Mouse (Mus musculus): Measurements from ENCODE around the gene Cyp39a1. TPM values are rescaled to one million over a fixed set of nuclear protein-coding genes. Genes with fewer than 3 reads are reported as not detected.

Gene Cyp39a1
- 29.1 and 31.3 TPM in 2 replicates for polyA plus RNA-seq (2016; fragmentation: Nextera tagmentation; extraction: Ambion mirVana)

- Histone ChIP-seq H3K4me2 (replicated peaks) (peak within 1 kb of the TSS; percentile 70), H3K27me3 (no peaks in the 10 kb centered on the region), H3K4me1 (peaks cover 21% of the 10 kb centered on the region), H3K9me3 (no peaks in the 10 kb centered on the region), H3K9ac (peak within 1 kb of the TSS; percentile 74), H3K27ac (peak within 1 kb of the TSS; percentile 67; the same call in 1 of the 2 replicates), H3K4me3 (peak within 1 kb of the TSS; percentile 82), H3K36me3 (peaks cover 10% of the 10 kb centered on the region)
- no peak; the same call in 1 of the 2 replicates for ATAC-seq (ENCODE audit: insufficient number of reproducible peaks, insufficient read depth, low FRiP score, low TSS enrichment)
- under 1% methylated on average over 17 of the region's 17 CpGs for WGBS
These were observed at the start of gene Cyp39a1 for GRCm38 (mm10) chr17:43667290-43667843. Cyp39a1 (plus strand) TSS chr17:43667425.

GRCm38 (mm10) chr17:43619156-43619555, 48.1 kb upstream of the Cyp39a1 start:
- H3K4me3 ChIP-seq, result no peak overlapping the region
- H3K27ac ChIP-seq, result no peak overlapping the region
- H3K36me3 ChIP-seq, result no peaks in the 10 kb centered on the region
- H3K9ac ChIP-seq, result no peak overlapping the region
- H3K4me2 ChIP-seq (replicated peaks), result no peak overlapping the region
- 83% methylated on average over 9 of the region's 9 CpGs for WGBS
- H3K9me3 ChIP-seq, result no peaks in the 10 kb centered on the region
- no peaks in the 10 kb centered on the region for H3K27me3 ChIP-seq
- no peaks in the 10 kb centered on the region for H3K4me1 ChIP-seq
- no peak for ATAC-seq (ENCODE audit: insufficient number of reproducible peaks, insufficient read depth, low FRiP score, low TSS enrichment)

DNA sequence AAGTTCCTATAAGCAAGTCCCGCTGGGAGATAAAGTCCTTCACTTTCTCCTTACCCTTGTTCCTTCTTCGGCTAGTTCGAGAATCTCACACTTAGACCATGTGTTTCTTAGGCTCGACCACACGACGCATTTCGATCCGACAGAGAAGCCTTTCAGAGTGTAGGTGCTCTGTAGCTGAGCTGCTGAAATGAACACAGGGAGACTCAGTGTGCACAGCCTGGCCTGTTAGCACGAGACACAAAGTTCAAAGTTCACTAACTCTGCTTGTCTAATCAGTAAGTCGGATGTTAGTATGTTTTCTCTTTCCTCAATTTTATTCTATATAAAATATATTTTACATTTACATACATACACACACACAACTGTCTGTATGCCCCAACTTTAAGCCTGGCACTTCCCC, 45.1 kb upstream of the Cyp39a1 start:
- ATAC-seq (ENCODE audit: insufficient number of reproducible peaks, insufficient read depth, low FRiP score, low TSS enrichment), result no peak
- H3K36me3 ChIP-seq, result no peaks in the 10 kb centered on the region
- no peaks in the 10 kb centered on the region for H3K4me1 ChIP-seq
- H3K4me3 ChIP-seq, result no peak overlapping the region
- no peak overlapping the region for H3K27ac ChIP-seq
- H3K9ac ChIP-seq, result no peak overlapping the region
- H3K9me3 ChIP-seq, result no peaks in the 10 kb centered on the region
- WGBS, result 84% methylated on average over 10 of the region's 10 CpGs
- 0 out of 2 replicates have a peak, but pooled peaks cover 1% of the 10 kb centered on the region for H3K27me3 ChIP-seq
- H3K4me2 ChIP-seq (replicated peaks), result no peak overlapping the region

DNA sequence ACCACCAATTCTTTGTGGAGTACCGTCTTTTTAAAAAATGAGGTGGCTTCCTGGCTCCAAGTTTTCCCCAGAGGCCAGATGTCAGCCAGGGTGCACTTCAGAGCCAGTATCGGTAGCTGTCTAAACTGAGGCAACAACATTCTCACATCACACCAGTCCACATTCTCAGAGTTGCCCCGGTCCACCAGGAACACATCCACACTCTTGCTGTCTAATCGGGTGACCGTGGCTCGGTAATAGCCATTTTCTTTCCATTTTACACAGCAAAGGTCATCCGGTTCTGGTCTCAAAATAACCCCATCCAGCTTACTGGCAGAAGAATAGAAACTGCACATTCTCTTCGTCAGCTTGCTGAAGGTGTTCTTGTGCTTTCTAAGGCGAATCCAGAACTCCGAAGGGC, 39.0 kb upstream of the Cyp39a1 start:
- Histone ChIP-seq H3K36me3 (no peaks in the 10 kb centered on the region), H3K4me3 (no peak overlapping the region), H3K27me3 (peaks cover 40% of the 10 kb centered on the region), H3K9me3 (no peaks in the 10 kb centered on the region), H3K4me2 (replicated peaks) (no peak overlapping the region), H3K9ac (no peak overlapping the region), H3K4me1 (peaks cover 16% of the 10 kb centered on the region), H3K27ac (no peak overlapping the region)
- no peak for ATAC-seq (ENCODE audit: insufficient number of reproducible peaks, insufficient read depth, low FRiP score, low TSS enrichment)
- 87% methylated on average over 10 of the region's 10 CpGs for WGBS

DNA sequence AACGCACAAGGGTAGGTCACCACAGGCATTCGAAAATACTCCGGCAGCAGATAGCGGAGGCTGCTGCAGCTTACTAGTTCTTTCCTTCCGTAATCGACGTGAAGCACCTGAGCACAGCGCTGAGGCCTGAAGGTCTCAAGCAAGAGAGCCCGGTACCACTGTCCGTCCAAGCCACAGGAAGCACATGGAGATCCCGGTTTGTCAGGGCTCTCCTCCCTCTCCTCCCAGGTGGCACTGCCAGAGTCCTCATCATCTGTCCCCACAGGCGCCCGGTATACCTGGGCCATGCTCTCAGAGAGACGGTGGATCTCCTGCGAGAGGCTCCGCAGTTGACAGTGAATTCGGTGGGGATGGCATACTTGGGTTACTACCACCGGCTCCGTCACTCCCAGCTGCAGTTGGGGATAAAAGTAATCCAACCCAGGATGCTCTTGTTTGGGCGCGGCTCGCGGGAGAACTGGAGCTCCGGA, 38.2 kb upstream of the Cyp39a1 start:
- no peak overlapping the region for H3K27ac ChIP-seq
- 23% methylated on average over 24 of the region's 24 CpGs for WGBS
- H3K27me3 ChIP-seq, result peaks cover 40% of the 10 kb centered on the region
- no peaks in the 10 kb centered on the region for H3K9me3 ChIP-seq
- ATAC-seq (ENCODE audit: insufficient number of reproducible peaks, insufficient read depth, low FRiP score, low TSS enrichment), result no peak
- H3K4me1 ChIP-seq, result peaks cover 16% of the 10 kb centered on the region
- no peaks in the 10 kb centered on the region for H3K36me3 ChIP-seq
- peak overlapping the region; percentile 44 for H3K4me3 ChIP-seq
- no peak overlapping the region; the same call in 1 of the 2 replicates for H3K9ac ChIP-seq
- H3K4me2 ChIP-seq (replicated peaks), result peak overlapping the region; percentile 86

DNA sequence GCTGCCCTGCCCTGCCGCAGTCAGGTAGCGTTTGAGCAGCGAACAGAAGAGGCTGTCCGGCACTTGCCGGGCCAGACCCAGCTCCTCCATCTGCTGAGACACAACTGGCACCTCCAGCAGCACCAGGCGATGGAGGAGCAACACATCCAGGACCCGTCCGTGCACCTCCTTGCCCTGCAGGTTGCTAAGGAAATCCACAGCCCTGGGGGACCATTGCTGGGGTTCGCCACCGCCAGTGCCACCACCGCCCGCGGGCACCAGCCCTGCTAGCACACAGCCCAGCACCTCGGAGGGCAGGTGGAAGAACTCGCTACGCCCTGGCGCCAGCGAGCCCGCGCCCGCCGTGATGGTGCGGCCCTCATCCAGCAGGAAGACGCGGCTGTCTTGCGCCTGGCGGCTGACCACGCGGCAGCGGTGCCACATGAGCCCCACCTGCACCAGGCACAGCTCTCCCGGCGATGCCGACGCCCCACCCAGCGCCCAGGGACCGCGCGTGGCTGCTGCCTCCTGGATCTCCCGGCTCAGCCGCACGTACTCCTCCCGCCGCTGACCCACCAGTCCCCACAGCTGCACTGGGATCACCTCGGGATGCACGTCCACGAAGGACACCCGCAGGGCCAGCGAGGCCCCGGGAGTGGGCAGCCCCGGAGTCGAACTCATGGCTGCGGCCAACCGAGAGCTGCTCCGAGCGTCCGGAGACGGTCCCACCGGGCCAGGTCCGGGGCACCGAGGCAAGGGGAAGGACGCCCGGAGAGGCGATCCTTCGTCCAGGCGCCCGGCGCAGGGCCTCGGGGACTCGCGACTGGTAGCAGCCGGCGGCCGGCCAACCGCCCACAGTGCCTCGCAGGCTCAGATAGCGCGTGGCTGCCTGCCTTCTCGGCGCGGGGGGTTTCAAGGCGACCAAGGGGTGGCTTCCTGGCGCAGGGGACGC, 37.5 kb upstream of the Cyp39a1 start, which contains the start of gene Tdrd6:
Gene Tdrd6 (minus strand): TSS at position 804 of the 931 bp plus-strand sequence.
- no peak within 1 kb of the TSS for H3K27ac ChIP-seq
- ATAC-seq (ENCODE audit: insufficient number of reproducible peaks, insufficient read depth, low FRiP score, low TSS enrichment), result 0 out of 2 replicates have a peak, but pooled peaks have one; percentile 52
- no peaks in the 10 kb centered on the region for H3K9me3 ChIP-seq
- 3% methylated on average over 83 of the region's 83 CpGs for WGBS
- peaks cover 40% of the 10 kb centered on the region for H3K27me3 ChIP-seq
- no peaks in the 10 kb centered on the region for H3K36me3 ChIP-seq
- peaks cover 16% of the 10 kb centered on the region for H3K4me1 ChIP-seq
- peak within 1 kb of the TSS; percentile 42 for H3K9ac ChIP-seq
- H3K4me2 ChIP-seq (replicated peaks), result peak within 1 kb of the TSS; percentile 86
- H3K4me3 ChIP-seq, result peak within 1 kb of the TSS; percentile 44

- peak overlapping the region; percentile 86 for H3K4me2 ChIP-seq (replicated peaks)
- H3K36me3 ChIP-seq, result no peaks in the 10 kb centered on the region
- no peak overlapping the region for H3K9ac ChIP-seq
- peak overlapping the region; percentile 44 for H3K4me3 ChIP-seq
- no peak for ATAC-seq (ENCODE audit: insufficient number of reproducible peaks, insufficient read depth, low FRiP score, low TSS enrichment)
- H3K9me3 ChIP-seq, result no peaks in the 10 kb centered on the region
- no peak overlapping the region for H3K27ac ChIP-seq
- peaks cover 40% of the 10 kb centered on the region for H3K27me3 ChIP-seq
- peaks cover 16% of the 10 kb centered on the region for H3K4me1 ChIP-seq
- 41% methylated on average over 13 of the region's 13 CpGs for WGBS
These were observed 36.8 kb upstream of the Cyp39a1 start for GRCm38 (mm10) chr17:43630427-43630760.

GRCm38 (mm10) chr17:43637146-43637545, 30.1 kb upstream of the Cyp39a1 start:
- H3K9ac ChIP-seq, result no peak overlapping the region
- H3K4me3 ChIP-seq, result no peak overlapping the region
- H3K27ac ChIP-seq, result no peak overlapping the region
- H3K27me3 ChIP-seq, result no peaks in the 10 kb centered on the region; the same call in 1 of the 2 replicates
- H3K4me1 ChIP-seq, result no peaks in the 10 kb centered on the region
- ATAC-seq (ENCODE audit: insufficient number of reproducible peaks, insufficient read depth, low FRiP score, low TSS enrichment), result no peak
- 95% methylated on average over 4 of the region's 4 CpGs for WGBS
- H3K4me2 ChIP-seq (replicated peaks), result no peak overlapping the region
- H3K36me3 ChIP-seq, result peaks cover 3% of the 10 kb centered on the region; the same call in 1 of the 2 replicates
- H3K9me3 ChIP-seq, result no peaks in the 10 kb centered on the region

- no peaks in the 10 kb centered on the region for H3K9me3 ChIP-seq
- no peak overlapping the region for H3K4me2 ChIP-seq (replicated peaks)
- no peaks in the 10 kb centered on the region for H3K4me1 ChIP-seq
- peaks cover 24% of the 10 kb centered on the region for H3K36me3 ChIP-seq
- no peak for ATAC-seq (ENCODE audit: insufficient number of reproducible peaks, insufficient read depth, low FRiP score, low TSS enrichment)
- H3K27me3 ChIP-seq, result no peaks in the 10 kb centered on the region
- no peak overlapping the region for H3K27ac ChIP-seq
- H3K9ac ChIP-seq, result no peak overlapping the region
- no peak overlapping the region for H3K4me3 ChIP-seq
- WGBS, result 85% methylated on average over 1 of the region's 1 CpGs
These were observed 26.4 kb upstream of the Cyp39a1 start for GRCm38 (mm10) chr17:43640825-43641224.

DNA sequence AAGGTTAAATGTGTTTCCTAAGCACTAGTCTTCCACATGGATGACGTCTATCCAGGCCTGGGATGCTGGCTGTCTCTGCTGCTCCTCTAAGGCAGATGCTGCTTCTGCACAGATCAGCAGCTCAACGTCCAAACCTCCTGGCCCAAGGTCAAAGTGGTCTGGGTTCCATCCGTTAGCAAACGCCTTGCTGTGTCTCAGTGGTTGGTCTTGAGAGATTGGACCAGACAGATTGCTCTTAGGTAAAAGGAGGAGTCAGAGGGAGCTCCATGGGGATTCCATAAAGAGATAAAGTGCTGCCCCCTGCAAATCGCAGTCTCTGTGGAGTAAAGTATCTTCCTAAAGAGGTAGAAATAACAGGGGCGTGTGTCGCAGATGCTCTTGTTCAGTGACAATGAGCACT, 24.0 kb upstream of the Cyp39a1 start:
- Histone ChIP-seq H3K4me1 (no peaks in the 10 kb centered on the region), H3K36me3 (peaks cover 31% of the 10 kb centered on the region), H3K4me2 (replicated peaks) (no peak overlapping the region), H3K27ac (no peak overlapping the region), H3K27me3 (no peaks in the 10 kb centered on the region), H3K4me3 (no peak overlapping the region), H3K9ac (no peak overlapping the region), H3K9me3 (no peaks in the 10 kb centered on the region)
- no peak for ATAC-seq (ENCODE audit: insufficient number of reproducible peaks, insufficient read depth, low FRiP score, low TSS enrichment)
- WGBS, result 85% methylated on average over 7 of the region's 7 CpGs

GRCm38 (mm10) chr17:43644375-43644774, 22.9 kb upstream of the Cyp39a1 start:
- Histone ChIP-seq H3K4me1 (no peaks in the 10 kb centered on the region), H3K9ac (no peak overlapping the region), H3K27ac (no peak overlapping the region), H3K27me3 (no peaks in the 10 kb centered on the region), H3K36me3 (peaks cover 33% of the 10 kb centered on the region), H3K4me2 (replicated peaks) (no peak overlapping the region), H3K4me3 (no peak overlapping the region), H3K9me3 (no peaks in the 10 kb centered on the region)
- no peak for ATAC-seq (ENCODE audit: insufficient number of reproducible peaks, insufficient read depth, low FRiP score, low TSS enrichment)
- 75% methylated on average over 7 of the region's 7 CpGs for WGBS

DNA sequence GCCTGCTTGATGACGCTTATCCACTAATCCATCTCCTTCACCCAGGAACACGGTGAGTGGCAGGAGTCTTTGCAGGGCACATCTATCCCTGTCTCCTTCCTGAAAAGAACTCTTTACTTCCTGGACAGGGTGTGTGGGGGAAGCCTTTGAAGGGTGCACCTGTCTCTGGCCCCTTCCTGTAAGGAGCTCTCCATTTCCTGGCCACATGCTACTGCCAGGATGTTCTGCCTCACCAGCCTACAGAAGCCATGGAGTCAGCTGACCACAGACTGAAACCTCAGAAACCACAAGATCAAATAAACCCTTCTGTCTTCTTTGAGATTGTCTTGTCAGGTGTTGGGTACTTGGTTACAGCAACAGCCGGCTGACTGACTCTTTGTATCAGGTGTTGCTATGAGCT, 22.1 kb upstream of the Cyp39a1 start:
- ATAC-seq (ENCODE audit: insufficient number of reproducible peaks, insufficient read depth, low FRiP score, low TSS enrichment), result no peak

More for the DNA sequence above, 22.1 kb upstream of the Cyp39a1 start:
- Histone ChIP-seq H3K4me2 (replicated peaks) (no peak overlapping the region), H3K9ac (no peak overlapping the region), H3K36me3 (peaks cover 36% of the 10 kb centered on the region), H3K27me3 (no peaks in the 10 kb centered on the region), H3K4me1 (no peaks in the 10 kb centered on the region), H3K27ac (no peak overlapping the region), H3K9me3 (no peaks in the 10 kb centered on the region), H3K4me3 (no peak overlapping the region)
- 89% methylated on average over 3 of the region's 3 CpGs for WGBS

Measured in embryonic facial prominence, embryonic 12.5 days (tissue).